Mouse (Mus musculus) heart, adult 2 months (tissue): ENCODE data around the gene Snx22. TPM values are rescaled to one million over a fixed set of nuclear protein-coding genes. Genes with fewer than 3 reads are reported as not detected.
A peak's percentile ranks its signal among the peaks of the same experiment; 100 is the strongest.

Experiments
- DNase-seq, 2 experiments: peaks; one replicate each; pipeline ENCODE4 v3.0.0; 2021
- H3K27ac ChIP-seq: fragments of 200-600 bp; 2 replicates; pipeline ENCODE4 v1.8.1; 2022
- H3K27me3 ChIP-seq: fragments of 200-500 bp; 2 replicates; pipeline ENCODE4 v1.6.1; 2012; ENCODE audit warnings: mild to moderate bottlenecking, low read length, inconsistent platforms, mixed read lengths; ENCODE audit not compliant: control insufficient read depth, insufficient read depth
- H3K36me3 ChIP-seq: fragments of 200-500 bp; 2 replicates; pipeline ENCODE4 v1.6.1; 2012; ENCODE audit warnings: low read length, inconsistent platforms; ENCODE audit not compliant: control insufficient read depth, insufficient read depth
- H3K4me1 ChIP-seq: fragments of 200-500 bp; 2 replicates; pipeline ENCODE4 v1.6.1; 2011; ENCODE audit warnings: low read length; ENCODE audit not compliant: control insufficient read depth, insufficient read depth
- H3K4me3 ChIP-seq: fragments of 200-600 bp; 2 replicates; pipeline ENCODE4 v1.8.1; 2022
- H3K79me2 ChIP-seq: fragments of 200-500 bp; replicated peaks from 2 replicates; pipeline ENCODE4 v1.6.1; 2012; ENCODE audit warnings: mild to moderate bottlenecking, inconsistent platforms, low read length, moderate library complexity, mixed read lengths; ENCODE audit not compliant: control insufficient read depth, insufficient read depth
- H3K9ac ChIP-seq: fragments of 200-500 bp; 2 replicates; pipeline ENCODE4 v1.6.1; 2012; ENCODE audit warnings: low read depth, mild to moderate bottlenecking, control low read depth, inconsistent platforms, low read length, mixed read lengths
- CTCF ChIP-seq: fragments of 200-600 bp; IDR thresholded peaks from 2 replicates; pipeline ENCODE4 v1.8.1; 2022; ENCODE audit warnings: antibody characterized with exemption, mild to moderate bottlenecking, moderate library complexity
- EP300 ChIP-seq: fragments of 200-500 bp; IDR thresholded peaks from 2 replicates; pipeline ENCODE4 v1.6.1; 2011; ENCODE audit warnings: low read depth, low read length, control low read depth; ENCODE audit not compliant: insufficient read depth
- POLR2A ChIP-seq: fragments of 200-500 bp; IDR thresholded peaks from 2 replicates; pipeline ENCODE4 v1.6.1; 2011; ENCODE audit warnings: mild to moderate bottlenecking, low read depth, low read length, control low read depth; ENCODE audit not compliant: insufficient read depth
- WGBS: fragments of 180-500 bp; shearing (Covaris S2); methylation state at CpG from one replicate; pipeline ENCODE4 v1.1.7; 2018; 5-methylcytosine and 5-hydroxymethylcytosine counted together
- intact Hi-C: fragments of 180-260 bp; cut with DNase I; formaldehyde crosslinking; loops from one replicate; pipeline ENCODE4 v1.15.1; 2025
- long read RNA-seq: library from polyadenylated mRNA; stranded (forward); transcript quantifications from one replicate; pipeline ENCODE4 v2.0.0, GENCODE M21; 2021
- polyA plus RNA-seq: library from polyadenylated mRNA; depleted of rRNA; stranded (reverse); fragments of >200 nt; gene quantifications from 2 replicates; pipeline ENCODE4 v1.2.3, GENCODE M21; 2012; rRNA removed
- total RNA-seq, 2 experiments: library from RNA; stranded (reverse); gene quantifications; 2 replicates each; pipeline ENCODE4 v1.2.3; 2021

Gene Snx22
- total RNA-seq (under 1 TPM; 0.70 to 0.86 TPM), polyA plus RNA-seq (0.70 and 0.73 TPM in 2 replicates)
- long read RNA-seq = 0 reads

DNA sequence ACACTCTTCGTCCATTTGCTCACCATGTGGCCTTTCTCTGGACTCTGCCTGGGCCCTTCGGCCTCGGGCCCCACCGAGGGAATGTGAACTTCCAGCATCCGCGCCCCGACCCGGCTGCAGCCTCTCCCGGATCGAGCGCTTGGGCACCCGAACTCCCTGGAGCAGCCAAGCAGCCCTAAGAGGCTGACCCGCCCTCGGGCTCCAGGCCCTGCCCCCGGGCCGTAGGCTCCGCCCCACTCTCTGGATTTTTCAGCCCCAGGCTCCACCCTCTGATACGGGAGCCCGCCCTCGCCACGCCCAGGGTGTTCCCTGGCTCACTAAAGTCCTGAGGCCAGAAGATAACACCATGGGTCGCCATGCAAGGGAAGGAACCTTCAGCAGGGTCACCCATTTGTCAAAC is at the start of gene Snx22:
Gene Snx22, minus strand, starts transcription at position 137 of the 400 bp plus-strand sequence.
- peak within 1 kb of the TSS; percentile 36; the same call in 1 of the 2 replicates for H3K9ac ChIP-seq
- peaks cover 2% of the 10 kb centered on the region; the same call in 1 of the 2 replicates for H3K27me3 ChIP-seq
- no peaks in the 10 kb centered on the region for H3K36me3 ChIP-seq
- 1% methylated on average over 22 of the region's 22 CpGs for WGBS
- peak; percentile 84 for DNase-seq
- peak within 1 kb of the TSS; percentile 52 for H3K4me3 ChIP-seq
- no peak for TF ChIP-seq EP300
- TF ChIP-seq CTCF = no peak
- no peak for TF ChIP-seq POLR2A
- no peak within 1 kb of the TSS for H3K27ac ChIP-seq
- intact Hi-C loops = no loop called here
- H3K4me1 ChIP-seq = peaks cover 6% of the 10 kb centered on the region
- H3K79me2 ChIP-seq = no peaks in the 10 kb centered on the region

DNA sequence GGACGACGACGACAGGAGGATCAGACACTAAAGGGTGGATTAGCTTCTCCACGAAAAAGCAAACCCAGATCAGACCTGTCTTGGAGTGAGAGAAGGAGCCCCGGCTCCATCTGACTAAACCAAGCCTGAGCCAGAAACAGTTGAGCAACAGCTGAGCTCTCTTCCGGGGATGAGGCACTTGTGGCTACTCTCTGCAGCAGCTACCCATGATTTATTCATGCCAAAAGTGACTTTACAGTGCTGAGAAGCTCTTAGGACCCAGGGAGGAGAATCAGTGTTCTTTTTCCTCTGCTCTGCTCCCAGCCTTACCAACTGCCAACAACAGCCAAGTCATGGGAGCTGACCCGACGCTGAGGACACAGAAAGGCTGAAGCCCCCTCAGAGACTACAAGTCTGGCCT is 47.4 kb upstream of the Snx22 start:
- intact Hi-C loops = no loop called here
- WGBS = 57% methylated on average over 8 of the region's 8 CpGs
- peaks cover 2% of the 10 kb centered on the region; the same call in 1 of the 2 replicates for H3K4me1 ChIP-seq
- H3K27me3 ChIP-seq = no peaks in the 10 kb centered on the region
- H3K4me3 ChIP-seq = no peak overlapping the region
- no peak overlapping the region for H3K9ac ChIP-seq
- DNase-seq = peak in 1 of 2 experiments; percentile 40
- TF ChIP-seq EP300 (no peak), CTCF (no peak), POLR2A (no peak)
- H3K36me3 ChIP-seq = no peaks in the 10 kb centered on the region; the same call in 1 of the 2 replicates
- H3K79me2 ChIP-seq = peaks cover 7% of the 10 kb centered on the region
- H3K27ac ChIP-seq = no peak overlapping the region

DNA sequence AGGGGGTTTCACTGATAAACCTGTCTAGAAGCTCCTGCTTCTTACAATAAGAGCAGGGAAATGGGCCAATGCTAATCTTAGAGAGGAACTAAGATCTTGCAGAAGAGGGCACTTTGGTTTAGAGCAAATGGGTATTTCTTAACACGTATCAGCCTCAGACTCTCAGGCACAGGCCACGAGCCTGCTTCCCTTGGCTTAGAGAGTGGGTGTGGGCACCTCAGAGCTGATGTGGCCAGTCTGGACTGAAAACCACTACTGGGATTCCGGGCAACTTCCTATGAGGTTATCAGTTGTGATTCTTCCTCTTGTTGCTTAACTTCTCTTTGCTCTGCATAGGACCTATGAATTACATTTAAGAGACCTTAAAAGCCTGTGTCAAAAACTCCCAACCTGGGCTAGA is 44.8 kb upstream of the Snx22 start:
- TF ChIP-seq POLR2A = no peak
- TF ChIP-seq CTCF = no peak
- TF ChIP-seq EP300 = no peak
- 71% methylated on average over 3 of the region's 3 CpGs for WGBS
- Histone ChIP-seq H3K9ac (no peak overlapping the region), H3K4me3 (no peak overlapping the region), H3K4me1 (peaks cover 2% of the 10 kb centered on the region; the same call in 1 of the 2 replicates), H3K79me2 (peaks cover 6% of the 10 kb centered on the region), H3K27ac (no peak overlapping the region), H3K36me3 (no peaks in the 10 kb centered on the region; the same call in 1 of the 2 replicates), H3K27me3 (no peaks in the 10 kb centered on the region)
- peak in 1 of 2 experiments; percentile 21 for DNase-seq
- intact Hi-C loops = no loop called here

DNA sequence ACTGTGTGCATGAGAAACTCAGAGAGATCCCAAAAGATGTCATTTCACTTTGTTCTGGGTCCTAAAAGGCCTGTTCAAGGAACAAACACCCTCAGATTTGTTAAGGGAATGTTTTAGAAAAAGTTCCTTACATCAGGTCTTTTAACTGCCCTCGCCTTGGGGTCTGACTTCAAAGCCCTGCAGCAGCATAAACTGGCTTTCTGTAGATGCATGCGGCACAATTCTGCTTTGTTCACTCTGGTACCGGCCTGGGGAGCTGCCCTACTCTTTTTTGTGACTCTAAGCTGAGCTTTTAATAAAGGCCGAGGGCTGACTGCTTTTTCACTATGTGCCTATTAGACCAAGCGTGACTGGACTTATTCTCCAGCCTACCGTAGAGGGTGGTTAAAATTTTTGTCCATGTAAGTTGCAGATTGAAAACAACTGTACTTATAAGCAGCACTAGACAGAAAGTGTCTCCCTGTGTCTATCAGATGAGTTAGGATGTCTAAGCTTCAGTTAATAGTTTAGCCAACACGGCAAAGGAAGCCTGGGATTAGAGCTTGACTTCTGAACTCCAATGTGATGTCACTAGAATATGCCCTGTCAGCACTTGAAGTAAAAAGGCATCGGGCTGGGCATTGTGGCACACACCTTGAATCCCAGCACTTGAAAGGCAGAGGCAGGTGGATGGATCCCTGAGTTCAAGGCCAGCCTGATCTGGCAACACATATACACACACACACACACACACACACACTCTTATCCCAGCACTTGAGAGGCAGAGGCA is 41.3 kb upstream of the Snx22 start:
- no peak for DNase-seq
- H3K27me3 ChIP-seq = no peaks in the 10 kb centered on the region
- H3K4me3 ChIP-seq = no peak overlapping the region
- no peaks in the 10 kb centered on the region for H3K79me2 ChIP-seq
- peaks cover 3% of the 10 kb centered on the region; the same call in 1 of the 2 replicates for H3K36me3 ChIP-seq
- H3K9ac ChIP-seq = no peak overlapping the region
- intact Hi-C loops = no loop called here
- no peak overlapping the region for H3K27ac ChIP-seq
- 80% methylated on average over 8 of the region's 8 CpGs for WGBS
- no peak for TF ChIP-seq EP300
- no peak for TF ChIP-seq POLR2A
- TF ChIP-seq CTCF = no peak
- no peaks in the 10 kb centered on the region; the same call in 1 of the 2 replicates for H3K4me1 ChIP-seq

DNA sequence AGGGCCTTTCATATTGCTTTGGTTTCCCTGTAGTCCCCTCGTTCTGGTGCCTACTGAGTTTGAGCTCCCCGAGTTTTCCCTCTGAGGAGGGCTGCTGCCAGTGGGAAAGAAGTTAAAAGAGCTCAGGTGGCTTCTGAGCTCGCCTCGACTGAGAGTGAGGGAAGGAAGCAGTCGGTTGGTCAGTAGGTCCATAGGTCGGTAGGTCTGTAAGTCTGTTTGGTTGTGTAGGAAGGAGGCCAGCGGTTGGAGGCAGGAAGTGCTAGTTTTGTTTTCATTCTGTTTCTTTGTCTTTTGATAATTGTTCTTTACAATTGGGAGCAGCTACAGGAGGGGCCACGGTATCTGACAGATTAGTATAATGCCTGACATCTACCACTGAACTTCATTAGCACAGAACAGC is 40.6 kb upstream of the Snx22 start:
- Histone ChIP-seq H3K4me1 (no peaks in the 10 kb centered on the region; the same call in 1 of the 2 replicates), H3K36me3 (peaks cover 3% of the 10 kb centered on the region; the same call in 1 of the 2 replicates), H3K4me3 (no peak overlapping the region), H3K9ac (no peak overlapping the region), H3K79me2 (no peaks in the 10 kb centered on the region), H3K27me3 (no peaks in the 10 kb centered on the region), H3K27ac (no peak overlapping the region)
- 47% methylated on average over 8 of the region's 8 CpGs for WGBS
- intact Hi-C loops = no loop called here
- no peak for TF ChIP-seq EP300
- no peak for DNase-seq

DNA sequence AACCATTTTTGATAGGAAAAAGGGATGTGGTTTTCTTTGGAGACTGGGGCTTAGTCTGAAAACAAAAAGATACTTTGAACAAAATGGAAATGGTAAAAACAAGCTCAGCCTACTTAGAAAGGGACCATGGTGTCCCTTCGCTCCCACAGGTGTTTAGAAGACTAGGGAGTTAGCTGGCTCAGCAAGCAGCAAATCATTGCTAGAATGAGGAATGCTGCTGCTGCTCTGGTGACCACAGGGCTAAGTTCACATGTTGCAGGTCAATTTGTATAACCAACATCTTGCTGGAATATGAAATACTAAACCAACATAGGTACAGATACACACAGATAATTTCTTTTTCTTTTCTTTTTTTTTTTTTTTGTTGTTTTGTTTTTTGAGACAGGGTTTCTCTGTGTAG is 40.1 kb upstream of the Snx22 start:
- no peak overlapping the region for H3K4me3 ChIP-seq
- no peaks in the 10 kb centered on the region for H3K27me3 ChIP-seq
- no peak overlapping the region for H3K9ac ChIP-seq
- DNase-seq = no peak
- WGBS = 100% methylated on average over 1 of the region's 1 CpGs
- intact Hi-C loops = no loop called here
- TF ChIP-seq EP300 (no peak), POLR2A (no peak), CTCF (no peak)
- peaks cover 3% of the 10 kb centered on the region; the same call in 1 of the 2 replicates for H3K36me3 ChIP-seq
- no peaks in the 10 kb centered on the region; the same call in 1 of the 2 replicates for H3K4me1 ChIP-seq
- no peak overlapping the region for H3K27ac ChIP-seq
- H3K79me2 ChIP-seq = no peaks in the 10 kb centered on the region
